Mouse (Mus musculus) MEL (cell line): Measurements from ENCODE around the gene Lmo4.
A peak's percentile ranks its signal among the peaks of the same experiment; 100 is the strongest.

Source experiments
- CHD1 ChIP-seq: IDR thresholded peaks from 2 replicates; pipeline ENCODE4 v1.6.1; 2012; ENCODE audit warnings: low read depth, mild to moderate bottlenecking, inconsistent platforms, low read length, improper control_type of control experiment
- CTCF ChIP-seq, 3 experiments: IDR thresholded peaks in 2 of 3; conservative IDR thresholded peaks in 1 of 3; 2 replicates each; pipeline ENCODE4 v1.5.1; 2011 to 2012; ENCODE audit warnings: low read length in 3 of 3, low read depth in 2 of 3, mild to moderate bottlenecking in 2 of 3, improper control_type of control experiment in 1 of 3, inconsistent platforms in 1 of 3, mixed read lengths in 1 of 3, moderate library complexity in 1 of 3; ENCODE audit not compliant: control insufficient read depth in 1 of 3, insufficient read depth in 1 of 3, poor library complexity in 1 of 3, severe bottlenecking in 1 of 3
- MAX ChIP-seq: IDR thresholded peaks from 2 replicates; pipeline ENCODE4 v1.6.1; 2011; ENCODE audit warnings: low read length, improper control_type of control experiment
- MAZ ChIP-seq: IDR thresholded peaks from 2 replicates; pipeline ENCODE4 v1.6.1; 2012; ENCODE audit warnings: low read depth, mild to moderate bottlenecking, inconsistent platforms, low read length, improper control_type of control experiment
- POLR2AphosphoS5 ChIP-seq: IDR thresholded peaks from 2 replicates; pipeline ENCODE4 v1.6.1; 2012; ENCODE audit warnings: low read depth, borderline replicate concordance, mild to moderate bottlenecking, inconsistent platforms, low read length, moderate library complexity, mixed read lengths

DNA sequence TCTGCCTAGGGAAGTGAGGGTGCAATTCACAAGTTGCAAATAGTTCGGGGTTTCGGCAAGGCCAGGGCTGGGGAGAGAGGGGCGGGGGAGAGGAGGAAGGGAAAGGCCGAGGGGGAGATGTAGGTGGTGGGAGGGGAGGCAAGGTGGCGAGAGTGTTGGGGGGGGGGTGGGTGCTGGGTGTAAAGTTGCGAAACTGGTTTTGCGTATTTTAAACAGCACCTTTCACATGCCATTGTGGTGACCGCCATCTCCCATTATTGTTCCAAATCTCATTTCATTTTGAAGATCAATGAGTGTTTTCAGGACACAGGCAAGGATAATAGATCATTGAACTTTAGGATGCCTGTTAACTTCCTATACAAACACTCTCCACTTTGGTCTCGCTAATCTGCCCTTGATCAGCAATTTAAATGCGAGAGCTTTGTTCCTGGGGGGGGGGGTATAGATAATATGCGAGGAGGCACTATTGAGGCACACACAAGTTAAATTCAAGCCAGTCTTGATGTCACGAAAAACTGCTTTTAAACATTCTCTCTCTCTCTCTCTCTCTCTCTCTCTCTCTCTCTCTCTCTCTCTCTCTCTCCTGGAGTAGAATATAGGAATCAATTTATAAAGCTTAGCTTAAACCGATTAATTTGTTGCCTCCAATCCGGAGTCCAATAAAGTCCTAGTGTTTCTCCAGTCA, 2.3 kb downstream of the Lmo4 start:
- TF ChIP-seq CTCF (IDR thresholded peaks at IDR 0.05 in 2 of 3, conservative IDR thresholded peaks at IDR 0.05 in 1 of 3; ENCODE audit: control insufficient read depth in 1 of 3, insufficient read depth in 1 of 3, low read depth in 2 of 3, low read length in 3 of 3, poor library complexity in 1 of 3, severe bottlenecking in 1 of 3) = no peak
- TF ChIP-seq MAZ = 0 out of 2 replicates have a peak, but pooled peaks have one; percentile 54
- TF ChIP-seq POLR2AphosphoS5 = no peak
- TF ChIP-seq MAX = no peak
- no peak for TF ChIP-seq CHD1
